Mouse (Mus musculus) neural tube, embryonic 13.5 days (tissue): ENCODE results near the gene Tmem131. TPM values are rescaled to one million over a fixed set of nuclear protein-coding genes. Genes with fewer than 3 reads are reported as not detected.
A peak's percentile ranks its signal among the peaks of the same experiment; 100 is the strongest.

Experiments
- ATAC-seq: fragments of 200-750 bp; cut with Nextera tagmentation; 2 replicates; pipeline ENCODE4 v1.8.0; 2017; ENCODE audit warnings: low read depth, mild to moderate bottlenecking, moderate TSS enrichment, moderate library complexity
- H3K27ac ChIP-seq: fragments of 300-500 bp; sonication (generic); replicated peaks from 2 replicates; pipeline ENCODE4 v1.5.1; 2015; ENCODE audit warnings: moderate library complexity, mild to moderate bottlenecking, inconsistent platforms
- H3K27me3 ChIP-seq: fragments of 300-500 bp; sonication (generic); 2 replicates; pipeline ENCODE4 v1.6.1; 2015; ENCODE audit warnings: mild to moderate bottlenecking, inconsistent platforms
- H3K36me3 ChIP-seq: fragments of 300-500 bp; sonication (generic); 2 replicates; pipeline ENCODE4 v1.6.1; 2015; ENCODE audit warnings: mild to moderate bottlenecking, inconsistent platforms
- H3K4me1 ChIP-seq: fragments of 300-500 bp; sonication (generic); replicated peaks from 2 replicates; pipeline ENCODE4 v1.6.1; 2015; ENCODE audit warnings: inconsistent platforms
- H3K4me2 ChIP-seq: fragments of 300-500 bp; sonication (generic); 2 replicates; pipeline ENCODE4 v1.6.1; 2015; ENCODE audit warnings: inconsistent platforms, mild to moderate bottlenecking, moderate library complexity
- H3K4me3 ChIP-seq: fragments of 300-500 bp; sonication (generic); 2 replicates; pipeline ENCODE4 v1.5.1; 2015; ENCODE audit warnings: mild to moderate bottlenecking, inconsistent platforms
- H3K9ac ChIP-seq: fragments of 300-500 bp; sonication (generic); 2 replicates; pipeline ENCODE4 v1.6.1; 2015; ENCODE audit warnings: moderate library complexity, mild to moderate bottlenecking, inconsistent platforms
- H3K9me3 ChIP-seq: fragments of 300-500 bp; sonication (generic); 2 replicates; pipeline ENCODE4 v1.6.1; 2016; ENCODE audit warnings: inconsistent platforms
- WGBS: fragments of 180-500 bp; shearing (Covaris S2); methylation state at CpG from one replicate; pipeline ENCODE4 v1.1.7; 2015; 5-methylcytosine and 5-hydroxymethylcytosine counted together
- polyA plus RNA-seq: library from polyadenylated mRNA; unstranded; fragments of >200 nt; fragmentation: Nextera tagmentation; extraction: Ambion mirVana; gene quantifications from 2 replicates; pipeline ENCODE4 v1.2.1, GENCODE M21; 2015

The Tmem131 gene
- polyA plus RNA-seq, 1 experiment from 2014 or later, result 11.6 TPM

DNA sequence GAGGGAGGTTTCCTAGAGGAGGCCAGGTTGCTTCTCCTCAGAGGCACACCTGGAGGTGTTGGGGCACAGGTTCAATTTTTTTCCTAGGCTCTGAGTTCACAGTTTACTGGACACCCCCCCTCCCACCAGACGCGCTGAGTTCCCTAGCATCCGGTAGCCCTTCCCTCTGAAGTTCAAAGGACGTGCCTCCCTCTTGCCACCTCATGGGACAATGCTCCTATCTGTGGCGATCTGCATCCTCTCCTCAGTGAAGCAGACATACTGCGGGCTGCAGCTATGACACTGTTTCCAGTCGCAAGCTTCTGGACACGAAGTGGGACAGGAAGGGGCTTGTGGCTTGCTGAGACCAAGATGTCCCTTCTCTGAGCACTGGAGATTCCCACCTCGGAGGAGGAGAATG, 183.1 kb downstream of the Tmem131 start:
- no peak for ATAC-seq
- WGBS, result 80% methylated on average over 9 of the region's 9 CpGs
- Histone ChIP-seq H3K27ac (no peak overlapping the region), H3K4me1 (no peaks in the 10 kb centered on the region), H3K4me2 (no peak overlapping the region), H3K9me3 (no peaks in the 10 kb centered on the region), H3K4me3 (no peak overlapping the region), H3K27me3 (no peaks in the 10 kb centered on the region), H3K36me3 (no peaks in the 10 kb centered on the region), H3K9ac (no peak overlapping the region)

DNA sequence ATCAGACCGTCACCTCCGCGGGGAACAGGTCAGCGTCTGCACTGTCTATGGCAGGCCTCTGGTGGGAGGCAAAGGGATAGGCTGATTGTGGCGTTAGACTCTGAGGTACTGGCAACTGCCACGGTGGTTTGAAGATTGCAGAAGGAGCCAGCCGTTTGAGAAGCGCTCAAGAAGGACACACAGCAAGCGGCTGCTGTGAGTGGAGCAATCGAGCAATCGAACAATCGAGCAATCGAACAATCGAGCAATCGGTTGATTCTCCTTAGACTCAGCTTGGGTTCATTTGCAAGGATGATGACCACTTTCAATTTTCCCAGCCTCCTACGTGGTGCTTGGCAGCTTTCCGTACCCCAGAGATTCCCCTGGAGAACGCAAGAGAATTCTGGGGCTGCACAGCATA, 184.4 kb downstream of the Tmem131 start:
- Histone ChIP-seq H3K4me1 (no peaks in the 10 kb centered on the region), H3K27ac (no peak overlapping the region), H3K4me2 (no peak overlapping the region), H3K27me3 (no peaks in the 10 kb centered on the region), H3K36me3 (no peaks in the 10 kb centered on the region), H3K9me3 (no peaks in the 10 kb centered on the region), H3K4me3 (no peak overlapping the region), H3K9ac (no peak overlapping the region)
- no peak for ATAC-seq
- 87% methylated on average over 18 of the region's 18 CpGs for WGBS

- no peaks in the 10 kb centered on the region for H3K27me3 ChIP-seq
- H3K4me3 ChIP-seq, result no peak overlapping the region
- 89% methylated on average over 9 of the region's 9 CpGs for WGBS
- no peaks in the 10 kb centered on the region for H3K36me3 ChIP-seq
- no peak for ATAC-seq
- H3K4me2 ChIP-seq, result no peak overlapping the region
- H3K27ac ChIP-seq, result no peak overlapping the region
- no peaks in the 10 kb centered on the region for H3K4me1 ChIP-seq
- no peaks in the 10 kb centered on the region for H3K9me3 ChIP-seq
- H3K9ac ChIP-seq, result no peak overlapping the region
These were observed 184.9 kb downstream of the Tmem131 start for GRCm38 (mm10) chr1:36758553-36758952.

DNA sequence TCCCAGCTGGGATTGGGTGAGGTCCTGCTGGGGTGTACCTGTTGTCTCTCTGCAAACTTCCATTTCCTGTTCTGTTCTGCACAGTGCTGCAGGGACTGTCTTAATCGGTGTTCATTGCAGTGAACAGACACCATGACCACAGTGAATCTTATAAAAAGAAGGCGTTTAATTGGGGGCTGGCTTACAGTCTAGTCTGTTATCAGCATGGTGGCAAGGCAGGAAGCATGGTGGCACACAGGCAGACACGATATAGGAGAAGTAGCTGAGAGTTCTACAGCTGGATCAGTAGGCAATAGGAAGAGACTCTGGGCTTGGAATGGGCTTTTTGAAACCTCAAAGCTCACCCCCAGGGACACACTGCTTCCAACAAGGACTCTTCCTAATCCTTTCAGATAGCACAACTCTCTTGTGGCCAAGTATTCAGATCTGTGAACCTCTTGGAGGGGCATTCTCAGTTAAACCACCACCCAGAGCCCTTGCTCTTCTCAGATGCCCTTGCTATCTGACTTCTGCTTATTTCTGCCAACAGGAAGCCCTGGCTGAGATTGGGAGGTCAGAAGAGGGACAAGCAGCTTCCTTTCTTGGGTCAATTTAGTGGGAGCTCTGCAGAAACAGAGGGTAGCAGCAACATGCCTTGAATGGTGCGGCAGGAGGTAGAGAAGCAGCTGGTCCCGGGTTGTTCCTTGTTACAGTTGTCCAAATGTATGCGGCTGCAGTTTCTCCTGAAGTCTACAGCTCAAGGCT, 189.4 kb downstream of the Tmem131 start:
- no peaks in the 10 kb centered on the region for H3K9me3 ChIP-seq
- no peak overlapping the region for H3K4me3 ChIP-seq
- 82% methylated on average over 6 of the region's 6 CpGs for WGBS
- no peaks in the 10 kb centered on the region for H3K4me1 ChIP-seq
- no peak for ATAC-seq
- no peak overlapping the region for H3K9ac ChIP-seq
- H3K27ac ChIP-seq, result no peak overlapping the region
- no peaks in the 10 kb centered on the region for H3K36me3 ChIP-seq
- H3K4me2 ChIP-seq, result no peak overlapping the region
- H3K27me3 ChIP-seq, result no peaks in the 10 kb centered on the region

GRCm38 (mm10) chr1:36746452-36746851, 197.0 kb downstream of the Tmem131 start:
- peaks cover 13% of the 10 kb centered on the region; the same call in 1 of the 2 replicates for H3K4me1 ChIP-seq
- H3K9ac ChIP-seq, result no peak overlapping the region
- no peak overlapping the region for H3K4me2 ChIP-seq
- H3K27ac ChIP-seq, result no peak overlapping the region
- no peak for ATAC-seq
- 47% methylated on average over 15 of the region's 15 CpGs for WGBS
- no peaks in the 10 kb centered on the region; the same call in 1 of the 2 replicates for H3K27me3 ChIP-seq
- no peak overlapping the region for H3K4me3 ChIP-seq
- no peaks in the 10 kb centered on the region for H3K9me3 ChIP-seq
- H3K36me3 ChIP-seq, result no peaks in the 10 kb centered on the region

- no peak for ATAC-seq
- H3K27me3 ChIP-seq, result peaks cover 5% of the 10 kb centered on the region; the same call in 1 of the 2 replicates
- H3K9ac ChIP-seq, result no peak overlapping the region
- H3K4me1 ChIP-seq, result peaks cover 13% of the 10 kb centered on the region; the same call in 1 of the 2 replicates
- WGBS, result 40% methylated on average over 4 of the region's 4 CpGs
- no peaks in the 10 kb centered on the region for H3K9me3 ChIP-seq
- H3K36me3 ChIP-seq, result no peaks in the 10 kb centered on the region
- H3K4me3 ChIP-seq, result no peak overlapping the region
- no peak overlapping the region for H3K27ac ChIP-seq
- no peak overlapping the region for H3K4me2 ChIP-seq
These were observed 197.8 kb downstream of the Tmem131 start for GRCm38 (mm10) chr1:36745661-36746060.

DNA sequence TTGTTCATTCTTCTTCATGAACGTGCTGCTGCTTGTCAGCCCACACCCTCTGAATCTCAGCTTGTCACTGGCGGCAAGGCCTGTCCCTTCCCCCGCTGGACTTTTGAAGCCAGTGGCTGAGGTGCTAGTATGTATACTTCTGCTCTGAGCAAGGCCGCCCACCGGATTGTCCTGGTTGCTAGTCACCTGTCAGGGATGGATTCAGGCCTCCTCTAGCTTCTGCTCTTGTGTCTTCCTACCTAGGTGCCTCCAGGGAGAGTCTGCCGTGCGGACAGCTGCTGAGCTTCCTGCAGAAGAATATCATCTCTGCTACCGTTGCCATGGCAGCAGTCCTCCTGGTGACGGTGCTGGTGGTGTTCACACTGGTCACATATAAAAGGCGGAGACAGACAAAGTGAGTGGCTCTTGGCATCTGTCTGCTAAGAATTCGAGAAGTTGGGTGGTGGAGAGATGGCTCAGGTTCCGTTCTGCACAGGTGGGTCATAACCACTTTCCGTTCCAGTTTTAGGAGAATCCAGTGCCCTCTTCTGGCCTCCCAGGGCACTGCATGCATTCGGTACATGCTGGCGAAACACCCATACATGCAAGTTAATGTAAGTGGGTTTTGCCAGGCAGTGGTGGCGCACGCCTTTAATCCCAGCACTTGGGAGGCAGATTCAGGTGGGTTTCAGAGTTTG, 199.1 kb downstream of the Tmem131 start:
- WGBS, result 20% methylated on average over 17 of the region's 17 CpGs
- H3K27ac ChIP-seq, result no peak overlapping the region
- no peaks in the 10 kb centered on the region for H3K36me3 ChIP-seq
- ATAC-seq, result peak; percentile 70
- peaks cover 5% of the 10 kb centered on the region; the same call in 1 of the 2 replicates for H3K27me3 ChIP-seq
- peaks cover 13% of the 10 kb centered on the region; the same call in 1 of the 2 replicates for H3K4me1 ChIP-seq
- H3K4me2 ChIP-seq, result peak overlapping the region; percentile 49
- H3K9ac ChIP-seq, result no peak overlapping the region
- H3K4me3 ChIP-seq, result peak overlapping the region; percentile 20
- H3K9me3 ChIP-seq, result no peaks in the 10 kb centered on the region

DNA sequence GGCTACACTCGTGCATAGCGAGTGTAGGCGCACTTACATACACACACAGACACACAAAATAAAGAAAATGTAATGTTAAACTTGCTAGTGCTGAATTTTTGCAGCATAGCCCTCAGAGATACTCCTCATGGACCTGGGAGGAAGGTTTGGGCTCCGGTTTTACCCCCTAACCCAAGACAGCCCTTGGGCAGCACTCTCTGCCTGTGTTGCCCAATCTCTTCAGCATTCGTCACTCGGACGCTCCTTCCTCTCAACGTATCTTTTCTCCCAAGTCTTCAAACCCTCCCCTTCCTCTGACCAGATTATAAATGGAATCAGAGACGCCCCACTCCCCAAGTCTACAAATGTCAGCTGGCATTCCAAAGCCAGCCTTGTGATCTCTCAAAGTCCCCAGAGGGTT, 200.4 kb downstream of the Tmem131 start:
- Histone ChIP-seq H3K27me3 (peaks cover 5% of the 10 kb centered on the region; the same call in 1 of the 2 replicates), H3K27ac (no peak overlapping the region), H3K9me3 (no peaks in the 10 kb centered on the region), H3K36me3 (no peaks in the 10 kb centered on the region), H3K9ac (no peak overlapping the region), H3K4me2 (no peak overlapping the region), H3K4me1 (peaks cover 13% of the 10 kb centered on the region; the same call in 1 of the 2 replicates), H3K4me3 (no peak overlapping the region)
- ATAC-seq, result no peak
- WGBS, result 82% methylated on average over 9 of the region's 9 CpGs

Other genes with a start within 250 kb of the Tmem131 start
- 0.36 and 0.66 TPM in 2 replicates for gene 4933424G06Rik, start 233.5 kb downstream of the Tmem131 start, polyA plus RNA-seq
- gene Actr1b, start 229.2 kb downstream of the Tmem131 start, polyA plus RNA-seq, result 120 and 126 TPM in 2 replicates
- 0.63 and 0.87 TPM in 2 replicates for gene Zap70, start 181.9 kb downstream of the Tmem131 start, polyA plus RNA-seq
- gene Vwa3b, start 82.9 kb upstream of the Tmem131 start, polyA plus RNA-seq, result 0.52 TPM in 1 of 2 replicates, not detected in the other